Mouse (Mus musculus) layer of hippocampus, adult 2 months (tissue): ENCODE measurements around the gene Sin3a. TPM values are rescaled to one million over a fixed set of nuclear protein-coding genes. Genes with fewer than 3 reads are reported as not detected.

Experiments used
- DNase-seq, 2 experiments: peaks; one replicate each; pipeline ENCODE4 v3.0.0; 2022; ENCODE audit warnings: low spot score in 2 of 2
- H3K27ac ChIP-seq: fragments of 200-600 bp; 2 replicates; pipeline ENCODE4 v1.8.1; 2022
- H3K4me3 ChIP-seq: fragments of 200-600 bp; 2 replicates; pipeline ENCODE4 v1.8.1; 2022; ENCODE audit warnings: mild to moderate bottlenecking
- CTCF ChIP-seq: fragments of 200-600 bp; conservative IDR thresholded peaks from 2 replicates; pipeline ENCODE4 v1.8.1; 2022; ENCODE audit warnings: antibody characterized with exemption, mild to moderate bottlenecking, moderate library complexity
- total RNA-seq, 2 experiments: library from RNA; stranded (reverse); gene quantifications; 2 replicates each; pipeline ENCODE4 v1.2.3; 2021

Sin3a gene
- total RNA-seq, 2 experiments from 2014 or later = 32.2 to 33.1 TPM

- no peak for TF ChIP-seq CTCF
- DNase-seq = peak; percentile 42 to 51
These were observed 3.2 kb downstream of the Sin3a start for GRCm38 (mm10) chr9:57074822-57075603.

GRCm38 (mm10) chr9:57075681-57076381 is 4.0 kb downstream of the Sin3a start:
- peak; percentile 34 for TF ChIP-seq CTCF
- H3K4me3 ChIP-seq = peak overlapping the region; percentile 77
- peak; percentile 98 to 100 for DNase-seq
- H3K27ac ChIP-seq = peak overlapping the region; percentile 95

More at GRCm38 (mm10) chr9:57074822-57075603, 3.2 kb downstream of the Sin3a start:
- H3K4me3 ChIP-seq = peak overlapping the region; percentile 77
- H3K27ac ChIP-seq = peak overlapping the region; percentile 92

DNA sequence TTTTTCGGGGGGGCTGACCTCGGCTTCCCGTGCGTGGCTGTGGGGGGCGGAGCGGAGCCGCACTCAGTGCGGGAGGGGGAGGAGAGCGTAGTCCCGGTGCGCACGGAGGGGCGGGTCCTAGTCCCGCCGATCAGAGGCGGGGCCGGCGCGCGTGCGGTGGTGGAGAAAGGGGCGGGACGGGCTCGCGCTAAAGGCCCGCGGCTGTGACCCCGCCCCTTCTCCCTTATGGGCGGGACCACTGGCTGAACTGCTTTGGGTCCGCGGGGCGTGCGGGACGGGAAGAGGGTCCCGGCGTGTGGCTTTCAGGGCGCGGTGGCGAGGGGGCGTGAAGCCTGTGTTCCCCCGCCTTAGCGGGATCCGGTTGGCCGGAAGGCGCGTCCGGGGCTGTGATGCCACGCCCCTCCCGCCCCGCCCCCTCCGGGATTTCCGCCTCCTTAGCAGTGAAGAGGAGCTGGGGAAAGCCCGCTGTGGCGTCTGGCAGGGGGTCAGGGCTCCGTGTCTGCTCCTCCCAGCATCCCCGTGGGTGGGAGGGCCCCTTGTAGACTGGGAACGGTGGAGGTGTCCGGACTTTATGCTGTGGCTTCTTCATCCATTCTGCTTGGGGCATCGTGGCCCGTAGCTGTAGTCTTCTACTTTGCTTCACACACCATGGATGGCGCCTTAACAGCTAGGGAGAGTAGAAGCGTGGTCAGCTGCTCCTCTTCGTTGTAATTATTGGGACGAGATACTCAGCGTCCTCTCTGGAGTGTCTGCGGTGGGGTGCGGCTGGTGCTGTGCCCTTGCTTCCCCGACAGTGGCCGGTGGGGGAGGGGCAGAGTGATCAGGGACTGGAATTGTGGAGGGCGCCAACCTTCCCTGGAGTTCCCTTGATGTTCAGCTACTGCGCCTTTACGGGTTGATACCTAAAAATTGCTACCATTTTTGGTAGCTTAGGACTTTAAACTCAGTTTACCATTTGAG is 5.1 kb downstream of the Sin3a start:
- Histone ChIP-seq H3K27ac (peak overlapping the region; percentile 95), H3K4me3 (peak overlapping the region; percentile 74)
- TF ChIP-seq CTCF = no peak
- DNase-seq = peak; percentile 79 to 89

GRCm38 (mm10) chr9:57082236-57082635 is 10.4 kb downstream of the Sin3a start:
- no peak for DNase-seq
- Histone ChIP-seq H3K27ac (no peak overlapping the region), H3K4me3 (no peak overlapping the region)
- TF ChIP-seq CTCF = no peak

DNA sequence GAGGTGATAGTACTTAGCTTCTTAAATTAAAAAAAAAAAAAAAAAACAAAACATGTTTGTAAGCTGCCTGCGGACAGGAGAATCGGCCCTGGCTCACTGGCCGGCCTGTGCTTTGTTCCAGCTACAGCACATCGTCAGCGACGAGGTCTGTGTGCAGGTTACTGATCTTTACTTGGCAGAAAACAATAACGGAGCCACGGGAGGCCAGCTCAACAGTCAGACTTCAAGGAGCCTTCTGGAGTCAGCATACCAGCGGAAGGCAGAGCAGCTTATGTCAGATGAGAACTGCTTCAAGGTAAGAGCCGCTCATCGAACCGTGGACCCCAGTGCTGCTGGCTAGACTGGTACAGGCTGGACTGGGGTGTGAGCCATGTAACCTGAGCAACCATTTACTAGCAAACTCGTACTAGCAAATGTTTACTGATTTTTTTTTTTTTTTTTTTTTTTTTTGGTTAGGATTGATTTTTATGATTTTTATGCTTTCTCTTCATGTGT is 45.5 kb downstream of the Sin3a start:
- Histone ChIP-seq H3K27ac (no peak overlapping the region), H3K4me3 (no peak overlapping the region)
- DNase-seq = no peak
- no peak for TF ChIP-seq CTCF

- peak overlapping the region; percentile 92; the same call in 1 of the 2 replicates for H3K4me3 ChIP-seq
- TF ChIP-seq CTCF = no peak
- DNase-seq = no peak
- H3K27ac ChIP-seq = peak overlapping the region; percentile 97
These were observed 57.8 kb downstream of the Sin3a start for GRCm38 (mm10) chr9:57129641-57130040.

- DNase-seq = peak; percentile 90 to 94
- Histone ChIP-seq H3K4me3 (peak within 1 kb of the TSS; percentile 92), H3K27ac (peak within 1 kb of the TSS; percentile 97)
- TF ChIP-seq CTCF = peak; percentile 90
These were observed 59.0 kb downstream of the Sin3a start, which contains the start of gene Man2c1 for GRCm38 (mm10) chr9:57130577-57131433. Gene Man2c1 (plus strand): TSS chr9:57130690.

- Histone ChIP-seq H3K27ac (no peak overlapping the region), H3K4me3 (no peak overlapping the region)
- DNase-seq = no peak
- TF ChIP-seq CTCF = no peak
These were observed 65.4 kb downstream of the Sin3a start for GRCm38 (mm10) chr9:57137246-57137645.

GRCm38 (mm10) chr9:57137777-57138176 is 65.9 kb downstream of the Sin3a start:
- TF ChIP-seq CTCF = no peak
- DNase-seq = no peak
- no peak overlapping the region for H3K4me3 ChIP-seq

GRCm38 (mm10) chr9:57138507-57138906 is 66.7 kb downstream of the Sin3a start:
- Histone ChIP-seq H3K4me3 (no peak overlapping the region), H3K27ac (no peak overlapping the region)
- TF ChIP-seq CTCF = no peak
- no peak for DNase-seq

More at GRCm38 (mm10) chr9:57137777-57138176, 65.9 kb downstream of the Sin3a start:
- no peak overlapping the region for H3K27ac ChIP-seq

DNA sequence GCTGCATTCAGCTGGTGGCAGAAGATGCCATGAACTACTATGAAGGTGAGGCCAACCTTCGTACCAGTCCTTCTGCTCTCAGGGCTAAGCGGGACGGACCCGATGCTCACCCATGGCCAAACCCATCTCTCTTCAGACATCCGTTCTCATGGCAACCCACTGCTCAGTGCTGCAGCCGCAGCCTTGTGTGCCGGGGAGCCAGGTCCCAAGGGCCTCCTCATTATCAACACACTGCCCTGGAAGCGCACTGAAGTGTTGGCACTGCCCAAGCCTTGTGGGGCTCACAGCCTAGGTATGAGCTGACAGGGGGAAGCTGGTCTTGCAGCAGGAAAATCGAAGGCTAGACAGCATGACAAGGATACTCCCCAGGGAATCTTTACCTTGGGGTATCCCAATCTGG is 67.3 kb downstream of the Sin3a start:
- H3K4me3 ChIP-seq = no peak overlapping the region
- no peak overlapping the region for H3K27ac ChIP-seq
- no peak for TF ChIP-seq CTCF
- DNase-seq = no peak
